Mouse (Mus musculus): ENCODE results near the gene Exog. TPM values are rescaled to one million over a fixed set of nuclear protein-coding genes. Genes with fewer than 3 reads are reported as not detected.

The Exog gene
- polyA plus RNA-seq, 1 experiment: 0.06 TPM

DNA sequence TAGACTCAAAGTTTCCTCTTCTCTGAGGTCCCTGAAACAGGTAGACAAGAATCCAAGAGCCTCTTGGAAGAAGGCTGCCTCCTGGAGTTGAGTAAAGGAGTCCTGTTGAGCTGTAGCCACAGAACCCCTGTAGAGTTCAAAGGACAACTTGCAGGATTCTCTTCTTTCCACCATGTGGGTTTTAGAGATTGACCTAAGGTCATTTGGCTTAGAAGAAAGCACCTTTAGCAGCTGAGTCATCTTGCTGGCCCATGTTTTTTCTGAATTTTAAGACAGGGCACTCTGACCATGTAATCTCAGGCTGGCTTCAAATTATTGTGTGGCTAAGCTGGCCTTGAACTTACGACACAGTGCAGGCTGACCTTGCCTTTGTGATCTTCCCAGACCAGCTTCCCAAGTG is 28.3 kb downstream of the Exog start:
- Histone ChIP-seq H3K36me3 (ENCODE audit: control insufficient read depth) (peaks cover 9% of the 10 kb centered on the region), H3K9me3 (ENCODE audit: control insufficient read depth, low read length) (no peaks in the 10 kb centered on the region), H3K4me3 (replicated peaks) (no peak overlapping the region), H3K4me1 (ENCODE audit: control insufficient read depth) (peaks cover 28% of the 10 kb centered on the region), H3K27me3 (ENCODE audit: control insufficient read depth) (peaks cover 11% of the 10 kb centered on the region)
- no peak for TF ChIP-seq TAL1 (IDR thresholded peaks at IDR 0.05; ENCODE audit: low read length)
- TF ChIP-seq GATA1 (IDR thresholded peaks at IDR 0.05; ENCODE audit: low read length): no peak

DNA sequence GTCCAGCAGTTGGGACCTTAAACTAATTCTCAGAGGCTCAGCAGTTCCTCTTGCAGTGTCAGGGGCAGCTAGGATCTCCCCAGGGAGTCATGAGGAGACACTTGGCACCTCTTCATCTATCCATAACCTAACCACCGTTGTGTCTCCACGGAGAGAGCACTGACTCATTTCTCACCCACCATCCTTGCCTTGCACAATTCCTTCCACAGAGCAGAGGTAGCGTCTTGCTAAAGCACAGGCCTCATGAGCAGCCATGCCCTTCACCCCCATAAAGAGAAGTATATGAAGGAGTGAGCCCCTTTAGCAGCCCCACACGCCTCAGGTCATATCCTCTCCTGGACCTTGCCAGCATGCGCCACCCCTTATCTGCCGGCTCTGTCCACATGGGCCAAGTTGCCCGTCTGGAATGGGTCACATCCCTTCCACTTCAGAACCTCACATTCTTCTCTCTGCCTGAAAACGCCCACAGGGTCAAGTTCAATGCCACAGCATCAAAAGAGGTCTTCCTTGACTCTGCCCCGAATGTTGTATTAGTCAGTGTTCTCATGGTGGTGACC is 28.9 kb downstream of the Exog start:
- H3K36me3 ChIP-seq (ENCODE audit: control insufficient read depth): peaks cover 5% of the 10 kb centered on the region
- no peak overlapping the region for H3K4me3 ChIP-seq (replicated peaks)
- TF ChIP-seq TAL1 (IDR thresholded peaks at IDR 0.05; ENCODE audit: low read length) (no peak), GATA1 (IDR thresholded peaks at IDR 0.05; ENCODE audit: low read length) (no peak)
- peaks cover 23% of the 10 kb centered on the region for H3K4me1 ChIP-seq (ENCODE audit: control insufficient read depth)
- no peaks in the 10 kb centered on the region for H3K9me3 ChIP-seq (ENCODE audit: control insufficient read depth, low read length)
- H3K27me3 ChIP-seq (ENCODE audit: control insufficient read depth): peaks cover 12% of the 10 kb centered on the region

DNA sequence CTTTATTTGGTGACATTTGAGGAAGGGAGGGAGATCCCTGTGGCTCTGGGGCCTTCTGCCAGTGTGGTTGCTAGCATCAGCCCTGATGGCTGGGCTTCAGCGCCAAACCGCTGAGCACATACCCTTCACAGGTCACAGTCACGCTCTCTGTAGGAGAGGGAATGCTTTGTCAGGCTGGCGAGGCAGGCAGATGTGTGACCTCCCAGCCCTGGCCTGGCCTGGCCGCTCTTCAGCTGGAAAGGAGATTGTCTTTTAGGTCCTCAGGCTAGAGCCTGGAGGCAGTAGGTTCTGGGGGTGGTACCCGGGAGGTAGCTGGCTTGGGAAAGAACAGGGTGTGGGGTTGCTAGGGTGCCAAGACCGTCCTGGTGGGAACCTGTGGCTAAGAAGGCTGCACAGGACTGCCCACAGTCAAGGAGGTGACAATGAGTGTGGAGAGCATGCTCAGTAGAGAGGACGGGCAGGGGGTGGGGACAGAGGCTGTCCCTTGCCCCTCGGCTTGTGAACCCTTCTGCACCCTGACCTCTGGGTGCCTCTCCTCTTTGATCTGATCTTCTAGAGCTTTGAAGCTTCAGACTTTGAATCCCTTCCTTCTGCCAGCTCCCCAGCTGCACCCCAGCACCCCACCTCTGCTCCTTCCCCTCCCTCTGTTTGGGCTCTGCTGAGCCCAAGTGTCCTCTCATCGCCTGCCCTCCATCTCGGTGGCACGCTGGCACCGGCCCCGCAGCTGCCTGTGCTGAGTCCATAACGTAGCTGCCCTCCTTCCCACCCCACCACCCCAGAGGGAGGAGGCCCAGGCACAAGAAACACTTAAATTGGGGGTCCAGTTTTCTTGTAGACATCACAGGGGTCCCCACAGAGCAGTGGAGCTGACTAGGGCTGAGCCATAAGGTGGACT is 30.2 kb downstream of the Exog start:
- Histone ChIP-seq H3K36me3 (ENCODE audit: control insufficient read depth) (no peaks in the 10 kb centered on the region), H3K4me1 (ENCODE audit: control insufficient read depth) (peaks cover 10% of the 10 kb centered on the region), H3K9me3 (ENCODE audit: control insufficient read depth, low read length) (no peaks in the 10 kb centered on the region), H3K4me3 (replicated peaks) (no peak overlapping the region), H3K27me3 (ENCODE audit: control insufficient read depth) (peaks cover 12% of the 10 kb centered on the region)
- TF ChIP-seq TAL1 (IDR thresholded peaks at IDR 0.05; ENCODE audit: low read length): no peak
- no peak for TF ChIP-seq GATA1 (IDR thresholded peaks at IDR 0.05; ENCODE audit: low read length)

DNA sequence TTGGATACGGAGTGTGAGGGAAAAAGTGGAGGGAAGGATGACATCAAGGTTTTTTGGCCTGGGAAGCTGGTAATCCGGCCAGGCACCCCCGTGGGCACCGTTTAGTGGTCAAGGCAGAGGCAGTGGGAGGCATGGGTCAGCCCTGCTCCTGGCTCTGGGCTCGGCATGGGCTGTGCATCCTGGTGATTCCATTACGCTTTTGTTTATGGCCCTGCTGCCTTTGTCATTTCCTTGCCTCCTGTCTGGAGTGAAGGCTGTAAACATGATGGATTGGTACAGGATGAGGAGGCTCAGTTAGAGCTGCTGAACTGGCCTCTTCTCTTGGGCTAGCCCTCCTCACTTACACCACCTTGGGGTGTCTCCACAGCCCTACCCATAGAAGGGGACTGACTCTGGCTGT is 33.0 kb downstream of the Exog start:
- H3K27me3 ChIP-seq (ENCODE audit: control insufficient read depth): peaks cover 12% of the 10 kb centered on the region
- H3K4me1 ChIP-seq (ENCODE audit: control insufficient read depth): no peaks in the 10 kb centered on the region
- H3K36me3 ChIP-seq (ENCODE audit: control insufficient read depth): no peaks in the 10 kb centered on the region
- no peak for TF ChIP-seq TAL1 (IDR thresholded peaks at IDR 0.05; ENCODE audit: low read length)
- TF ChIP-seq GATA1 (IDR thresholded peaks at IDR 0.05; ENCODE audit: low read length): no peak
- no peaks in the 10 kb centered on the region for H3K9me3 ChIP-seq (ENCODE audit: control insufficient read depth, low read length)
- H3K4me3 ChIP-seq (replicated peaks): no peak overlapping the region

DNA sequence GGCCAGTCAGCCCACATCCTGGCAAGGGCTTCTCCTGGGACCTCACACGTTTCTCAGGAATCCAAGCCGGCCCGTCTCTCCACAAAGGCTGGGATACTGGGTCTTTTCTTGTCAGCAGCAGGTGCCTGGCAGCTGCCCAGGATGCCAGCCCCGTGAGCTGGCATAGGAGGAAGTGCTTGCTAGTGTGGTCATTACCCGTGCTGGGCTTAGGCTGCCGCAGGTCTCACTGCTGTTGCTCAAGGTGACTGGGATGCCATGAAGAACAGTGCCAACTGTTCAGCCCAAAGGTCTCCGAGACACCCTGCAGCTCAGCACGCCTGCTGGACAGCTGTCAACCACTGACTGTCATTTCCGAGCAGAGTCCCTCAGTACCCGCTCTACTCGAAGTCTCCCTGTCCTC is 33.6 kb downstream of the Exog start:
- TF ChIP-seq TAL1 (IDR thresholded peaks at IDR 0.05; ENCODE audit: low read length) (no peak), GATA1 (IDR thresholded peaks at IDR 0.05; ENCODE audit: low read length) (no peak)
- Histone ChIP-seq H3K4me1 (ENCODE audit: control insufficient read depth) (no peaks in the 10 kb centered on the region), H3K4me3 (replicated peaks) (no peak overlapping the region), H3K9me3 (ENCODE audit: control insufficient read depth, low read length) (no peaks in the 10 kb centered on the region), H3K27me3 (ENCODE audit: control insufficient read depth) (peaks cover 12% of the 10 kb centered on the region), H3K36me3 (ENCODE audit: control insufficient read depth) (no peaks in the 10 kb centered on the region)

DNA sequence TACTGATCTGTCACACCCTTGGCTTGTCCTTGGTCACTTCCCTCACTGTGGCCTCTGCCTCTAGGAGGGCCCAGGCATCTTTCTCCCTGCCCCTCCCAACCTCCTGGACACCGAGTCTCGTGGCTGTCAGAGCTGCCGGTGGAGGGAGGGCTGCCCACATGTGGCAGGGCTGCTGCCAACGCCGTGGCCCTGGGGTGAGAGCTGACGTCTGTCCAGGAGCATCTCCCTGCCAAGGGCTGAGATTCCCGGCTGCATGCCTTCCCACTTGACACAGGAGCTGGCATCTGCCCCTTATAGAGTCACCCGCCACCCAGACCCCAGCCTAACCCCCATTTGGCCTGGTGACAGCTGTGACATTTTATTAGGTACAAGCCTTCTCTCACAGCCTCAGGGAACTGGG is 34.6 kb downstream of the Exog start:
- no peaks in the 10 kb centered on the region for H3K4me1 ChIP-seq (ENCODE audit: control insufficient read depth)
- no peak overlapping the region for H3K4me3 ChIP-seq (replicated peaks)
- H3K9me3 ChIP-seq (ENCODE audit: control insufficient read depth, low read length): no peaks in the 10 kb centered on the region
- TF ChIP-seq TAL1 (IDR thresholded peaks at IDR 0.05; ENCODE audit: low read length) (no peak), GATA1 (IDR thresholded peaks at IDR 0.05; ENCODE audit: low read length) (no peak)
- H3K27me3 ChIP-seq (ENCODE audit: control insufficient read depth): peaks cover 12% of the 10 kb centered on the region
- no peaks in the 10 kb centered on the region for H3K36me3 ChIP-seq (ENCODE audit: control insufficient read depth)

DNA sequence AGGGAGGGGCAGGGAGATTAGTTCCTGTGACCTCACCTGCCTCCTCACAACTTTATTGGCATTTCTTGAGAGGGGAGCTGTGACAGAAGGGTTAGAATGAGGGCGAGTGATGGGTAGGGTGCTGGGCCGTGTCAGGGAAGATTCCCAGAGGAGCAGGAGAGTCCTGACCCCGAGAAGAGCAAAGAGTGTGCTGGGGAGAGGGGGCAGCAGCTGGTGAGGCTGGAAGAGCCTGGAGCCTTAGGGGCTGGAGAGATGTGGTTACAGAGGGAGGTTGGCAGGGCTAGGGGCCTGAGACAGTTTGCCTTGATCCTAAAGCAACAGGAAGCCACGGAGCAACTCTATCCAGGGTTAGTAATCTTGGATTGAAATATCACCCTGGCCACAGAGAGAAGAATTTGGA is 36.9 kb downstream of the Exog start:
- TF ChIP-seq TAL1 (IDR thresholded peaks at IDR 0.05; ENCODE audit: low read length) (no peak), GATA1 (IDR thresholded peaks at IDR 0.05; ENCODE audit: low read length) (no peak)
- 0 out of 2 replicates have a peak, but pooled peaks cover 3% of the 10 kb centered on the region for H3K9me3 ChIP-seq (ENCODE audit: control insufficient read depth, low read length)
- peaks cover 8% of the 10 kb centered on the region for H3K27me3 ChIP-seq (ENCODE audit: control insufficient read depth)
- no peaks in the 10 kb centered on the region for H3K4me1 ChIP-seq (ENCODE audit: control insufficient read depth)
- H3K4me3 ChIP-seq (replicated peaks): no peak overlapping the region
- H3K36me3 ChIP-seq (ENCODE audit: control insufficient read depth): no peaks in the 10 kb centered on the region

DNA sequence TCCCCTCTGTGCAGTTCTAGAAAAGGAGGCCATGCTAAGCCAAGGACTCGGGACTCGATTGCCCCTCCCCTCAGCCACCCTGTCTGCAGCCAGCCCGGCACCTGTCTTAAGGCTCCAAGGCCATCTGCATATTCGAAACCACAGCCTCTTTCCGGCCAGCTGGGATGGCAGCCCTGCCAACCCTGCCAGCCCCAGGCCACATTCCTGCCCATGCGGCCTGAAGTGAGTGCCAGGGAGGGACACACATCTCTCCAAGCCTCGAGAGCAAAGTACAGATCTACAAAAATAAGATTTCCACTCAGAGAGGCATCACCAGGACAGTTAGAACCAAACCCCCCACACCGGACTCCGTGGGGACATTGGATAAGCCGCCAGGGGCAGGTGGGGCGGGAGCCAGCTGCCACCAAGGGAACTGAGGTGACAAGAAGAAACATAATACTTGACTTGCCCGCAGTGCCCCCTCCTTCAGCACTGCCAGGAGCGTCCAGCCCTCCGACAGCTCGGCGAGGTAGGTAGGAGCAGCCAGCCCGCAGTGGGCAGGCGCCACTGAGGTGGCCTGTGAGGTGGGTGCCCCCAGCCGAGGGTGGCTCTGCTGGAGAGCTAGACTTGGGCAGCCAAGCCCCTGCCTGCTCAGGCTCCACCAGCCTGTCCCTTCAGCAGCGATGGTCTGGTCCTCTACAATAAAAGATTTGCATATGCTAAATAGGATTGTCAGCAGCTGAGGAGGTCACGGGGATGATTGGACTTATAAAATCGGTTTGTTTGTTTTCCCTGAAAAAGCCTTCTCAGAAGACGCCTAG is 39.0 kb downstream of the Exog start:
- no peak for TF ChIP-seq GATA1 (IDR thresholded peaks at IDR 0.05; ENCODE audit: low read length)
- no peak for TF ChIP-seq TAL1 (IDR thresholded peaks at IDR 0.05; ENCODE audit: low read length)
- Histone ChIP-seq H3K9me3 (ENCODE audit: control insufficient read depth, low read length) (0 out of 2 replicates have a peak, but pooled peaks cover 3% of the 10 kb centered on the region), H3K4me3 (replicated peaks) (no peak overlapping the region), H3K36me3 (ENCODE audit: control insufficient read depth) (no peaks in the 10 kb centered on the region), H3K27me3 (ENCODE audit: control insufficient read depth) (no peaks in the 10 kb centered on the region), H3K4me1 (ENCODE audit: control insufficient read depth) (no peaks in the 10 kb centered on the region)

DNA sequence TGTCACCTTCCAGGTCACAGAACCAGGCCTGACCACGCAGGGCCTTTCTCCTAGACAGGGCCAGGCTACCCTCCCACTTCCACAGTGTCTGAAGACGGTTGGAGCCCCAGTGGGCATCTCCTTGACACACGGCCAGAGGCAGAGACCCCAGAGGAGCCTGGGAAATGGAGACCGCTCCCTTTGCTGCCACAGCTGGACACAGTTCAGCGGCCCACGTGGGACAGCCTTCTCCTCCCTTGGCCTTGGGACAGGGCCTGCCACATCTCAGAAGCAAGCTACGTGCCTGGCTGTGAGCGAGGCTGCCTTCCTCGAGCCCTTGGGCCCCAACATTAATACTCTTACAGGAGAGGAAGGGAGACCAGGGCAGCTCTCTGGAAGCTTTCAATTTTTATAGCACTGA is 39.7 kb downstream of the Exog start:
- 0 out of 2 replicates have a peak, but pooled peaks cover 3% of the 10 kb centered on the region for H3K9me3 ChIP-seq (ENCODE audit: control insufficient read depth, low read length)
- TF ChIP-seq TAL1 (IDR thresholded peaks at IDR 0.05; ENCODE audit: low read length) (no peak), GATA1 (IDR thresholded peaks at IDR 0.05; ENCODE audit: low read length) (no peak)
- H3K4me1 ChIP-seq (ENCODE audit: control insufficient read depth): no peaks in the 10 kb centered on the region
- H3K4me3 ChIP-seq (replicated peaks): no peak overlapping the region
- no peaks in the 10 kb centered on the region for H3K36me3 ChIP-seq (ENCODE audit: control insufficient read depth)
- H3K27me3 ChIP-seq (ENCODE audit: control insufficient read depth): no peaks in the 10 kb centered on the region

Measured in erythroblast, embryonic 14.5 days (primary cell).